Mouse (Mus musculus) C2C12 (cell line): ENCODE measurements around the gene Aspdh. TPM values are rescaled to one million over a fixed set of nuclear protein-coding genes. Genes with fewer than 3 reads are reported as not detected.

ENCODE experiments used
- H3K27me3 ChIP-seq: one replicate; pipeline ENCODE4 v1.6.1; 2011; ENCODE audit not compliant: control insufficient read depth, insufficient read depth, insufficient read length
- H3K36me3 ChIP-seq: one replicate; pipeline ENCODE4 v1.6.1; 2011; ENCODE audit not compliant: control insufficient read depth, insufficient read depth
- H3K4me3 ChIP-seq: one replicate; pipeline ENCODE4 v1.5.1; 2011; ENCODE audit warnings: mild to moderate bottlenecking, control low read depth; ENCODE audit not compliant: poor library complexity, insufficient read depth, severe bottlenecking
- H3K79me2 ChIP-seq: one replicate; pipeline ENCODE4 v1.6.1; 2011; ENCODE audit not compliant: control insufficient read depth, insufficient read depth
- H3K79me3 ChIP-seq: one replicate; pipeline ENCODE4 v1.6.1; 2011; ENCODE audit warnings: low read depth, control low read depth
- H3ac ChIP-seq: one replicate; pipeline ENCODE3; 2011; ENCODE audit warnings: low read depth; ENCODE audit not compliant: control insufficient read depth, insufficient read length
- CEBPB ChIP-seq: IDR thresholded peaks from one replicate; pipeline ENCODE4 v1.6.1; 2011; ENCODE audit warnings: low read depth, mild to moderate bottlenecking, control low read depth, moderate library complexity
- CTCF ChIP-seq: IDR thresholded peaks from one replicate; pipeline ENCODE4 v1.5.1; 2011; ENCODE audit not compliant: control insufficient read depth, insufficient read depth, insufficient read length
- FOSL1 ChIP-seq: IDR thresholded peaks from one replicate; pipeline ENCODE4 v1.8.0; 2011; ENCODE audit warnings: mild to moderate bottlenecking, low read length; ENCODE audit not compliant: poor library complexity, insufficient read depth, severe bottlenecking
- MAX ChIP-seq: IDR thresholded peaks from one replicate; pipeline ENCODE4 v1.6.1; 2011; ENCODE audit warnings: mild to moderate bottlenecking, control low read depth
- MYOD1 ChIP-seq: IDR thresholded peaks from one replicate; pipeline ENCODE4 v1.6.1; 2011; ENCODE audit warnings: low read depth; ENCODE audit not compliant: control insufficient read depth, insufficient read length
- MYOG ChIP-seq: IDR thresholded peaks from one replicate; pipeline ENCODE4 v1.6.1; 2011; ENCODE audit not compliant: control insufficient read depth, insufficient read length; ENCODE audit errors: extremely low read depth
- USF1 ChIP-seq: IDR thresholded peaks from one replicate; pipeline ENCODE4 v1.6.1; 2011; ENCODE audit warnings: low read depth, mild to moderate bottlenecking, control low read depth, moderate library complexity
- polyA plus RNA-seq: library from polyadenylated mRNA; unstranded; fragments of >200 nt; fragmentation: generic; extraction: Trizol; gene quantifications from one replicate; pipeline ENCODE4 v1.2.1, GENCODE M21; 2012; ENCODE audit warnings: missing spikeins

Aspdh gene
- polyA plus RNA-seq, 1 experiment: not detected

DNA sequence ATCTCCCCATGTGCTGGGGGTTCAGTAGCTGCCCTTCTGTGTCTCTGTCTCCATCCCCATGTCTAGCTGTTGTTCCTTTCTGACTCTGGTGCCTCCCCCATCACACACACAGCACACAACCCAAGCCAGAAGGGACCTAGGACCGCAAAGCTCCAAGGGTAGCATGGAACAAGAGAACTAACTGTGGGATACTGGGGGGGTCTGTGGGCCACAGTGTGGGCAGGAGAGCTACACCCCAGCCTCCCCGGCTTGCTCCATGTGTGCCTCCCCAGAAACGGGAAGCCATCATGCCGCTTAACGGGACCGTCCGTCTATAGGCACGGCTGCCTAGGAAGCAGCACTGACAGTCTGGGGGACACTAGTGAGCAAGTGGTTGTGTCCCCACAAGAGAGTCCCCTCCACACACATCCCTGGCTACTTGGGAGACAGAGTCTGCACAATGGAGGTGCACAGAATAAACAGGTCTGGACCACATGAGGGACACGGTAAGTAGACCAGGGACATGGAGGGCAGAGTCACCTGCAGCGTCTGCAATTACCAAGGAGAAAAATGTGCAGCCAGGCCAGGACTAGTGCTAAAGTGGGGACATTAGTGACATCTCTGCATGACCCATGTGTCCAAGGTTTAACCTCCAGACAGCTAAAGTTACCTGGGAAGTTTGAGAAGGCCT is 1.5 kb upstream of the Aspdh start:
- Histone ChIP-seq H3K36me3 (no peaks in the 10 kb centered on the region), H3ac (no peak overlapping the region), H3K27me3 (peaks cover 56% of the 10 kb centered on the region), H3K79me3 (no peaks in the 10 kb centered on the region), H3K4me3 (no peak overlapping the region), H3K79me2 (no peaks in the 10 kb centered on the region)
- TF ChIP-seq CEBPB: no peak

DNA sequence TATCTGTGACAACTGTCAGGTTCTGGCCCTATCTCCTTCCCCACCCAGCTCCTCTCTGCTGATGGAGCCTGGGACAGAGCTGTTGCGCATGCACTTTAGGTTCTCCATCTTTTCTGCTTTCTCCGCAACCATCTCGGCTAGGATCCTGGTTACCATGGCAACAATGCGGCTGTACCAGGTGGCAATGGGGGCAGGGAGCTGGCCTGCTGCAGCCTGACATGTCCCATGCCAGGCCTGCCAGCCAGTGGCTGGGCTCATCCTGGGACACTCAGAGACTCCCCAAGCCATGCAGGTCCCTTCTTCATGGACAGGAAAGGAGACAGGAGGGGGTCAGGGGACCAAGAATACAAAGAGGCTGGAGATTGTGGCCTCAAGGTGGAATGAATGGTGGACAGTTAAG is 680 bp upstream of the Aspdh start:
- no peaks in the 10 kb centered on the region for H3K36me3 ChIP-seq
- H3K79me3 ChIP-seq: no peaks in the 10 kb centered on the region
- no peak overlapping the region for H3ac ChIP-seq
- no peak overlapping the region for H3K4me3 ChIP-seq
- no peaks in the 10 kb centered on the region for H3K79me2 ChIP-seq
- TF ChIP-seq CTCF (no peak), MAX (no peak), FOSL1 (no peak), USF1 (no peak), CEBPB (no peak), MYOD1 (no peak), MYOG (no peak)
- peaks cover 52% of the 10 kb centered on the region for H3K27me3 ChIP-seq

DNA sequence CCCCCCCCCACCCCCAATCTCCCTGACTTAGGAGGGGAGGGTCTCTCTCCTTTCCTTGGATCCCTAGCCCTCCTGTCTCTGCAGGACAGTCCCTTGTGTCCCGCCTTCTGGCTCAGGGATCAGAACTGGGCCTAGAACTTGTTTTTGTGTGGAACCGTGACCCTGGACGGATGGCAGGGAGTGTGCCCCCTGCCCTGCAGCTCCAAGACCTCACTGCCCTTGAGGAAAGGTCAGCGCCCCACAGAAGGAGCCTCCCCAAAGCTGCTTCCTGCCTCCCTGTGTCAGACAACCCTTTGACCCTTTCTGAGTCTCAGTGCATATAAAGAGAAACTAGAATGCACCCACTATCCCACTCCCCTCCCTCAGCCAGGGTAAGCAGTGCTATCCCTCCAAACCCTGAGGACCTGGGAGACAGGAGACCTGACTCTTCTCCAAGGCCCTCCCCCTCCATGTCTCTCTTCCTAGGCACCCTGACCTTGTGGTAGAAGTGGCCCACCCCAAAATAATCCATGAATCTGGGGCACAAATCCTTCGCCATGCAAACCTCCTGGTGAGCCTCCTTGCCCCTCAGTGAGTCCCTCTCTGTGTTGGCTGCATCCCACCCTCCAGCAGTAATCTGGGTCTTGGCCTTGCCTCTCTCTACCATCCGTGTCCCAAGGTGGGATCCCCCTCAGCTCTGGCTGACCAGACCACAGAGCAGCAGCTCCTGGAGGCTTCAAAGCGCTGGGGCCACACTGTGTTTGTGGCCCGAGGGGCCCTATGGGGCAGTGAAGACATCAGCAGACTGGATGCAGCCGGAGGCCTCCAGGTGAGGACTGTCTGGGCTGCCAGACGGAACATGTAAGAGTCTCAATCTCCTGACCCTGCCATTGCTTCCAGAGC is 1.1 kb downstream of the Aspdh start:
- no peak overlapping the region for H3ac ChIP-seq
- H3K4me3 ChIP-seq: no peak overlapping the region
- H3K79me2 ChIP-seq: no peaks in the 10 kb centered on the region
- H3K79me3 ChIP-seq: no peaks in the 10 kb centered on the region
- TF ChIP-seq MYOD1 (no peak), MYOG (no peak), FOSL1 (no peak), CTCF (no peak), MAX (no peak), USF1 (no peak), CEBPB (no peak)
- peaks cover 35% of the 10 kb centered on the region for H3K27me3 ChIP-seq
- H3K36me3 ChIP-seq: no peaks in the 10 kb centered on the region

DNA sequence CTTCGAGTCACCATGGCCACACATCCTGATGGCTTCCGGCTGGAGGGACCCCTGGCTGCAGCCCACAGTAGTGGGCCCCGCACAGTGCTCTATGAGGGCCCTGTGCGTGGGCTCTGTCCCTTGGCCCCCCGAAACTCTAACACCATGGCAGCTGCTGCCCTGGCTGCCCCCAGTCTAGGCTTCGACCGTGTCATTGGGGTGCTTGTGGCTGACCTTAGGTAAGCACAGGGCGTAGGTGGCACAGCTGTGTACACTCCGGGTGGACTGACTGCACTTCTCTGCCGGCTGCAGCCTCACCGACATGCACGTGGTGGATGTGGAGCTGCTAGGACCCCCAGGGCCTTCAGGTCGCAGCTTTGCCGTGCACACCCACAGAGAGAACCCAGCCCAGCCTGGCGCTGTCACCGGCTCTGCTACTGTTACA is 1.7 kb downstream of the Aspdh start:
- H3K79me3 ChIP-seq: no peaks in the 10 kb centered on the region
- H3K27me3 ChIP-seq: peaks cover 28% of the 10 kb centered on the region
- H3K36me3 ChIP-seq: no peaks in the 10 kb centered on the region
- TF ChIP-seq MYOG: no peak
- no peak for TF ChIP-seq FOSL1
- TF ChIP-seq MYOD1: no peak
- TF ChIP-seq CTCF: no peak
- no peak for TF ChIP-seq USF1
- no peak for TF ChIP-seq MAX
- TF ChIP-seq CEBPB: no peak
- H3K79me2 ChIP-seq: no peaks in the 10 kb centered on the region
- no peak overlapping the region for H3ac ChIP-seq
- H3K4me3 ChIP-seq: no peak overlapping the region

DNA sequence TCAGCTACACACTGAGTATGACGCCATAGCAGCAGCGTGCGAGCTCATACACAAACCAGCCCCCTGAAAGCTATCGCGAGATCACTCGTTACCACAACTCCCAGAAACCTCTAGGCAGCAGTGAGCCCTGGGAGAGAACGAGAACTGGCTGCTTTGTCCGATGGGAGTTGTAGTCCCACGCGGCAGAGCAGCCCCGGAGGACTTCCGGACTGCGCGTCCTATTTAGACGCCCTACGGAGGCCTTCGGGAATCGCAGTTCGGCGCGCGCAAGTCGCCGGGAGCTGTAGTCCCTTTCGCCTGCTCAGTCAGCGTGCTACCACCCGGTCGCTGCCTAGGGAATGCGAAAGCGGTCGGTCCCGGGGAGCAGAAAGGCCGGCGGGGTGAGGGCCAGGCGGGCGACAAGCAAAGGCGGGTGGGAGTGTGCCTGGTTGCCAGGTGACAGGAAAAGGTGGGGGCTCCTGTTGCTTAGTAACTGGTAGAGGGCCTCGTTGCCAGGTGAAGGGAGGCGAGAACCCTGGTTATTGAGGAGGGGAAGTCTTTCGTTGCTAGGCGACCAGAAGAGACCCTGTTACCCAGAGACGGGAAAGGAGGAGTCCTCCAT is 2.7 kb downstream of the Aspdh start, which contains the start of gene Josd2:
Gene Josd2 (plus strand): TSS at position 170 of the 601 bp plus-strand sequence.
- H3K4me3 ChIP-seq: peak within 1 kb of the TSS; percentile 63
- H3ac ChIP-seq: peak within 1 kb of the TSS; percentile 73
- H3K79me2 ChIP-seq: no peaks in the 10 kb centered on the region
- TF ChIP-seq MAX: peak; percentile 74
- no peak for TF ChIP-seq CTCF
- TF ChIP-seq FOSL1: no peak
- TF ChIP-seq MYOG: no peak
- TF ChIP-seq MYOD1: no peak
- TF ChIP-seq CEBPB: no peak
- no peak for TF ChIP-seq USF1
- H3K36me3 ChIP-seq: no peaks in the 10 kb centered on the region
- no peaks in the 10 kb centered on the region for H3K79me3 ChIP-seq
- peaks cover 18% of the 10 kb centered on the region for H3K27me3 ChIP-seq
